Mouse (Mus musculus): ENCODE measurements around the gene Tbc1d1.

Gene Tbc1d1

GRCm38 (mm10) chr5:64155861-64156550 lies at the start of gene Tbc1d1:
Gene Tbc1d1, plus strand, starts transcription at chr5:64156305.
- DNase-seq (ENCODE audit: low spot score): peak; percentile 68

GRCm38 (mm10) chr5:64107596-64108289 lies 48.4 kb upstream of the Tbc1d1 start:
- no peak for DNase-seq (ENCODE audit: low spot score)

GRCm38 (mm10) chr5:64109217-64109616 lies 46.9 kb upstream of the Tbc1d1 start:
- DNase-seq (ENCODE audit: low spot score): peak; percentile 9

DNA sequence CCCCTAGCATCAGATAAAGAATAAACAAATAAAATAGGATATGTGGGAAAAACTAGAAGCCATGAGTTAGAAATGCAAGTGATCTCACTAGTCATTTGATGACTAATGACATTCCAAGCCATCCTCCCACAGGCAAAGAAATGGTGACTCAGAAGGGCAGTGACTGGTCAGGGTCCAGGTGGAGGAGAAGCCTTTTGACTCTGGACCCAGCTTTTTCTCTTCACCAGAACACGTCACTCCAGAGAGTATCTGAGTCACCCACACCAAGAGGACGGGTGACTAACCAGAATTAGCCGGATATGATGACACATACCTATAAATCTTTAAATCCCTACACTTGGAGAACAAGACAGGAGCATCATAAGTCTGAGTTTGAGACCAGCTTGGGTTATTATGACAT lies 43.7 kb upstream of the Tbc1d1 start:
- DNase-seq (ENCODE audit: low spot score): peak; percentile 72

DNA sequence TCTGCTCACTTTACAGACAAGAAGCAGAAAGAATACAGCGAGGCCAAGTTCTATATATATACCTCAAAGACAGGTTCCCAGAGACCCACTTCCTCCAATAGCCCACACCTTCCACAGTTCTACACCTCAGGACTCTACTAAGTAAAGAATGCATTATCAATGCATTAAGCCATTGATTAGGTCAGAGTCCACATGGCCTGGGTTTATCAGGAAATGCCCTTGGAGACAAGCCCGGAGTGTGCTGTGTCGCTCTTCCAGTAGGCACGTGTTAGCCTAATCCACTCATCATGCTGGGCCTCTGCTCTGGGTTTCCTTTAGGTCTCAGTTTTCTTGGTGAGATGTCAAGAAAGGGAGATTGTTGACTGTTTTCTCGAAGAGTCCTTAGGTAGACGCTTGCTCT lies 41.9 kb upstream of the Tbc1d1 start:
- DNase-seq (ENCODE audit: low spot score): no peak

DNA sequence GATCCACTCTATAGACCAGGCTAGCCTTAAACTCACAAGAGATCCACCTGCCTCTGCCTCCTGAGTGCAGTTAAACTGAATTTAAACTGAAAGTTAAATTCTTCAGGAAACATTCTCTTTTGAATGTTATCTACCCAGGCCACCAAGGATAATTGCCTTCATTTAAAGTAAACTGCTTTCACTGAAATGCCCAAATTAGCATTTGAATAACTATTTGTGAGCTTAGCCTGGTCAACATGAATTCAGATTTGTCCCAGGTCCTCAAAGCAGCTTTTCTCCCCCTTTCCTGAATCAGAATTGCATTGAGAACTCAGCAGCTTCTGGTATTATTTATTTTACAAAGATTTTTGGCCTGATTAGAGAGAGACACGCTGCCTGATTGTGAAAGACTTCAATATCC lies 38.9 kb upstream of the Tbc1d1 start:
- no peak for DNase-seq (ENCODE audit: low spot score)

DNA sequence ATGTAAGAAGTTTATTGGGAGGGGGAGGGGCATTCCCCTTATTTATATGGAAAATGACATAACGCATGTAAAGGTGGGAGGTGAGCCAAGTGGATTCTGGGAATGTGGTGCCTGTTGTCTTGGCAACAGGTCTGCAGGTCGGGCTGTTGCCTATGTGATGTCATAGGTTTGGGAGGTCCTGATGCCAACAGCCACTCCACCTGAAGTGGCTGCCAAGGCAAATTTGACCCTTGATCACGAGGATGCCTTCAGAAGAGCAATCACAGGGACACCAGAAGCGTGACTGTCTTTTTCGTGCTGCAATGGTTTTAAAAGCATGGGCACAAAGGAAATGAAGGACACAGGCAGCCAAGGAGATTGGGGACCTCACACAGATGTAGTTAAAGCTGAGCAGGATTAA lies 30.3 kb upstream of the Tbc1d1 start:
- DNase-seq (ENCODE audit: low spot score): no peak

- DNase-seq (ENCODE audit: low spot score): no peak
Measured at GRCm38 (mm10) chr5:64131550-64131949, 24.6 kb upstream of the Tbc1d1 start.

- no peak for DNase-seq (ENCODE audit: low spot score)
Measured at GRCm38 (mm10) chr5:64133901-64134300, 22.2 kb upstream of the Tbc1d1 start.

DNA sequence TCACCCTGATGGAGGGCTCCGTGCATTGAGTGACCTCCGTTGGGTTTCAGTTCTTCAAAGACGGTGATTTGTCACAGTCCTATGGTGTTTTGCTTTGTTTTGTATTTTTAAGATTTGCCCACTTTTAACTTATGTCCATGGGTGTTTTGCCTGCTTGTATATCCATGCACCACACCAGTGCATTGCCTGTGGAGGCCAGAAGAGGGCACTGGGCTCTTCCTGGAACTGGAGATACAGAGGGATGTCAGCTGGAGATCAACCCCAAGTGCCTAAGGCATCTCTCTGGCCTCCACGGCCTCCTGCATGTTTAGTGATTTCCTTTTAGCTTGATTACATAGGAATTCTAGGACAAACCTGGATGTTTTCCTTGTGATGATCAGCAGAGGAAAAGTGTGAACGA lies 19.8 kb upstream of the Tbc1d1 start:
- no peak for DNase-seq (ENCODE audit: low spot score)

- DNase-seq (ENCODE audit: low spot score): no peak
Measured at GRCm38 (mm10) chr5:64140202-64140601, 15.9 kb upstream of the Tbc1d1 start.

- DNase-seq (ENCODE audit: low spot score): no peak
Measured at GRCm38 (mm10) chr5:64144315-64144714, 11.8 kb upstream of the Tbc1d1 start.

- no peak for DNase-seq (ENCODE audit: low spot score)
Measured at GRCm38 (mm10) chr5:64146384-64147005, 9.6 kb upstream of the Tbc1d1 start.

DNA sequence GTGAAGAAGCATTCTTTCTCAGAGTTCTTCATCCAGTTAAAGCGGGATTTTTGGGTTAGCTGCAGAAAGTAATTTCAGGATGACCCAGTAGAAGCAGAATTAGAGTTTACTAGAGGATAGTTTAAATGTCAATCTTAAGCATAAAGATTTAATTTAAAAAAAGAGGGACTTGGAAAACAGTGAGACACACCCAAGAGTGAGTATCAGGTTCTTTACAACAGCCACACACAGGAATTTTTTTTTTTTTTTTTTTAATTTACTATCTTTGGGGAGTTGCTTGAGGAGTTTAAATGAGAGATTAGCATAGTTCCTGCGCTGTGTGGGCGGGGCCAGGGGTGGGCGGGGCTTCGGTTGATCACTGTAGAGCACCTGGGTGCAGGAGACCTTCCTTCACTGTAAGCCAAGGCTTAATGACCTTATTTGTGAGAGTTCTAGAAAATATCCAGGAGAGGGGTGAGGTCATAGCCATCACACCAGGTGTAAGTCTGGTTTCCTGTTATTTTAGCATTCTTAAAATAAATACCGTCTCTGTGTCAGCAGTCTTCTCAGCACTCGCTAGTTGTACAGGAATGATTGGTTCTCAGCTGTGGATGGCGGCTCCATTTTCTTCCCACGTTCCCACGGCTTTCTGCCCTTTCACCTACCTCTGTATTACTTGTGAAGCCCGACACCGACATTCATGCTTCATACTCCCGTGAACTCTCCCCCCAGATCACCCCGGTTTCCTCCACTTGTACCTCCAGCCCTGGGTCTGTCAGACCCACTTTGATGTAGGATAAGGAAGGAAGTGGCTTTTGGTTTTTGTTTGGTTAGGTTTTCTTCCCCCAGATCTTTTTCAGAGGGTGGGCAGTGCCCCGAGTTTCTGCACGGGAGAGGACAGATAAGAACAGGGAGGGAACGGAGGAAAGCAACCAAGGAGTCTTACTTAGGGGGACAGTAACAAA lies 6.6 kb upstream of the Tbc1d1 start:
- no peak for DNase-seq (ENCODE audit: low spot score)

DNA sequence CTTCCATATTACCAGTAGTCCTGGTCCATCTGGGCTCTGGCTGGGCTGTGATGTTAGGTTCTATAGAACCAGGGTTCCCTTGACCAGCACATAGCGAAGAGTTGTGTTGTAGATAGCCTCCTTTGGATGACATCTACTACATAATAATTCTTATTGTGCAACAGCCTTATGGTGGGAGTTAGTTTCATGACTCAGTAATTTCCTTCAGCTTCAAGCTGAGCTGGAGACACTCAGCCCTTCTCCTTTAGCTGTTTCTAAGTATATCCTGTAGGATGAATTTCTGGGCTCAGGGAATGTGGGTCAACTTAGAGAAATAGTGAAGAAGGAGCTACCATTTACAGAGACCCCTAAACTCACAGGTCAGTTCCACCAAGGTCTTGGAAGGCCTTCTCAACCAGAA lies 2.8 kb upstream of the Tbc1d1 start:
- no peak for DNase-seq (ENCODE audit: low spot score)

GRCm38 (mm10) chr5:64156579-64156978 lies 474 bp downstream of the Tbc1d1 start:
- peak; percentile 49 for DNase-seq (ENCODE audit: low spot score)

GRCm38 (mm10) chr5:64157926-64158325 lies 1.8 kb downstream of the Tbc1d1 start:
- DNase-seq (ENCODE audit: low spot score): no peak

GRCm38 (mm10) chr5:64158501-64158900 lies 2.4 kb downstream of the Tbc1d1 start:
- DNase-seq (ENCODE audit: low spot score): no peak

GRCm38 (mm10) chr5:64159065-64159780 lies 3.1 kb downstream of the Tbc1d1 start:
- peak; percentile 27 for DNase-seq (ENCODE audit: low spot score)

- DNase-seq (ENCODE audit: low spot score): peak; percentile 78
Measured at GRCm38 (mm10) chr5:64159781-64160704, 3.9 kb downstream of the Tbc1d1 start.
